Mouse (Mus musculus): ENCODE data around the gene Naa38. TPM values are rescaled to one million over a fixed set of nuclear protein-coding genes. Genes with fewer than 3 reads are reported as not detected.

Naa38 gene
- 38.8 TPM for polyA plus RNA-seq (2015; fragmentation: Illumina TruSeq; extraction: RNeasy Lipid Tissue Mini Kit (QIAGEN cat#74804); ENCODE audit: insufficient read depth, low read depth, low replicate concordance)

DNA sequence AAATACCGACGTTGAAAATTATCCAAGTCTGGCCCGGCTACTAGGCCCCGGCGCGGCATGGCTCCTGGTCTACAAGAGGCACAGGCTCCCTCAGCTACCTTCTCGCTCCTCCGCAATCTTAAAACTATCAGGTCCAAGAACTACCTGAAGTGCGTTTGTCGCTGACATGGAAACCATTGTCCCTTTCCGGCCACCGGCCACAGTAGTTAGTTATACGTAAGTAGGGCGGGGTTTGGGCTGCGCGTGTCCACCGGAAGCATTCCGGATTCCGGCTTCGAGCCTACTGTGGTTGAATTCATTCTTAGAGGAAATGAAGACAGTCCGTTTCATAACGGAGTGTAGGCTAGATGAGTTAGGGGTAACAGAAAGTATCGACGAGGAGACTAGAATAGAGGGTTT, at the start of gene Naa38, which contains the start of gene Cyb5d1:
Gene Naa38, plus strand, starts transcription at position 253 of the 399 bp plus-strand sequence.
Gene Cyb5d1, minus strand, starts transcription at position 397 of the 399 bp plus-strand sequence.

DNA sequence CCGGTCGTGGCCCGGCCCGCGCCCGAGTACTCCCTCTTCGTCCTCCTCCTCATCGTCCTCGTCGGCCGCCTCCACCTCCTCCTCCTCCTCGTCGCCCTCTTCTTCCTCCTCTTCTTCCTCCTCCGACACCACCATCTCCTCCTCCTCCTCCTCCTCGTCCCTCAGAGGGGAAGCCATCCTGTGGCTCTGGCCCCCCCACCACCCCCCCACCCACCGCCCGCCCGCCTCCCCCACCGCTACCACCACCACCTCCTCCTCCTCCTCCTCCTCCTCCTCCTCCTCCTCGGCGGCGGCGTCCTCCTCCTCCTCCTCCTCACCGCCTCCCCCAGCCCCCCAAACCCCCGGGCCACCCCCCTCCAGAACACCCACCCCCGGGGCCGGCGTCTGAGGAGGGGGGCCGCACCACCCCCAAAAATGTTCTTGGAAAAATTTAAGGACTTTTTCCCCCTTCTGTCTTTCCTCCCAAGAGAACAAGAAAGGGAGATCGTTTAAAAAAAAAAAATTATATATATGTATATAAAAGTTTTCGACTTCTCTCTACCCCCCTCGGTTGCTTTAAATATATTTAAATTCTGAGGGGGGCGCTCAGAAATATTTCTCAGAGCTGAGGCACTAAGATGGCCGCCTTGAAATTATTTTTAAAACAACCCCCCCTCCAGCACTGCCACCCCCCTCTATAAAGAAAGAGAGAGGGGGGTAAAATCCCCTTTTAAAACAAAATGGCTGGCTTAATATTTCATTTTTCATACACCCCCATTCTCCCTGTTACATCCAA, 25.9 kb upstream of the Naa38 start, which contains the start of gene Chd3:
Gene Chd3, minus strand, starts transcription at position 192 of the 775 bp plus-strand sequence.

DNA sequence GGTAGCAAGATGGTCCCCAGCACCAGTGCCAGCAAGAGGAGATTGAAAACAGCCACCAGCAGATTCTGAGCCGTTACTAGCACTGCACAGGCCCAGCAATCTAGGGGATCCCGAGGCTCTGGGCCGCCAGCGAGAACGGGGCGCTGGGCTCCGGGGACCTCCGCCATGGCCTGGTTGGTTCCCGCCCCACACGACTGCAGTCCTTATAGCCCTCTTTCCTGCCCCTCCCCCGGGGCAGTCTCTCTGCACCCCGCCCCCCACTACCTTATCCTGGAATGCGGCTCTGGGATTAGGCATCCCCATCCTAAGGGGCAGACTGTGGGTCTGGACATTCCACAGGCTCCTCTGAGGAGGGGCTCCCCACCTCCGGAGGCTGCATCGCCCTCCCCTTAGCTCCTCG, 2.8 kb downstream of the Naa38 start, which contains the start of gene Tmem88:
Gene Tmem88, minus strand, starts transcription at position 176 of the 400 bp plus-strand sequence.

DNA sequence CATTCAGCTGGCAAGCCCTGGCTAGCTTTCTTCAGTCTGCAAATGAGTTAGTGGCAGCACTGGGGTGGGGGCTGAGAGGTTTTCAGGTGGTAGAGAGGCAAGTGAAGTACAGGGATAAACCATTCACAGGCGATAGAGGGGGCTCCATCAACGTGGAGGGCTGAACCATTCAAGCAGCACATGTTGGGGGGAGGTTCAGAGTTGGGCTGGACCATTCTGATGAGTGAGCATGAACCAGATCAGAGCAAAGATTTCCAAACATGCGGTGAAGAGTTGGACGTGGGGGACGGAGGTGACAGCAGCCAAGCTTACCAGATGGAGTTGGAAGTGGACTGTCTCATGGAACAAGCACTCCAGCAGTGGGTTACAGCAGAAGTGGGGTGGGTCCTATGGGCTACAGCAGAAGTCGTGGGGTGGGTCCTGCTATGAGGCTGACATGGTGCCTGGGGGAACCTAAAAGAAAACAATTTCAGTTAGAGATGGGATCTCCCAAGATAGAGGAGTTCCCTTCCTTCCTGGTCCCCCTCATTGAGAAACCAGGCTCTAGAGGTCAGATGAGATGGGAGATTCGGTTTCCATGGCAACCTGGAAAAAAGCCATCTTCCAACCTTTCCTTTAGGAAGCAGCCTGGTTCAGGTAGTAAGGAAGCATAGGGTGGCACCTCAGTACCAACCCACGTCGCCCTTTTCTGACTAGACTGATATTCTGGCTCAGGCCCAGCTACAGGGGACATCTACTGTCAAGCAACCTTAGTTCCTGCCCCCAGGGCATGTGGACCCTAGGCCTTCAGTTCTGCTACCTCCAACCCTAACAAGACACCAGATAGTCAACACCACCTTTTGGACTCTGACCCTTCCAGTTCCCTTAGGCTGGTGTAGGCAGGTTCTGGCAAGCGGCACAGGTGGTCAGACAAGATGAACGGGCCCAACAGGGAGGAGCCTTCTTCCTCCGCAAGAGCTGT, 18.2 kb downstream of the Naa38 start, which contains the start of gene Kdm6b:
Gene Kdm6b, minus strand, starts transcription at position 455 of the 961 bp plus-strand sequence.

Other genes with a start within 250 kb of the Naa38 start
- gene Alox12b, start 238.5 kb upstream of the Naa38 start, polyA plus RNA-seq (2015; fragmentation: Illumina TruSeq; extraction: RNeasy Lipid Tissue Mini Kit (QIAGEN cat#74804); ENCODE audit: insufficient read depth, low read depth, low replicate concordance) = not detected
- gene Alox8, start 197.6 kb upstream of the Naa38 start, polyA plus RNA-seq (2015; fragmentation: Illumina TruSeq; extraction: RNeasy Lipid Tissue Mini Kit (QIAGEN cat#74804); ENCODE audit: insufficient read depth, low read depth, low replicate concordance) = not detected
- gene Gucy2e, start 158.5 kb upstream of the Naa38 start, polyA plus RNA-seq (2015; fragmentation: Illumina TruSeq; extraction: RNeasy Lipid Tissue Mini Kit (QIAGEN cat#74804); ENCODE audit: insufficient read depth, low read depth, low replicate concordance) = not detected
- gene Cntrob, start 71.7 kb upstream of the Naa38 start, polyA plus RNA-seq (2015; fragmentation: Illumina TruSeq; extraction: RNeasy Lipid Tissue Mini Kit (QIAGEN cat#74804); ENCODE audit: insufficient read depth, low read depth, low replicate concordance) = 3.1 TPM
- gene Trappc1, start 71.5 kb upstream of the Naa38 start, polyA plus RNA-seq (2015; fragmentation: Illumina TruSeq; extraction: RNeasy Lipid Tissue Mini Kit (QIAGEN cat#74804); ENCODE audit: insufficient read depth, low read depth, low replicate concordance) = 24.2 TPM
- gene Kcnab3, start 69.2 kb upstream of the Naa38 start, polyA plus RNA-seq (2015; fragmentation: Illumina TruSeq; extraction: RNeasy Lipid Tissue Mini Kit (QIAGEN cat#74804); ENCODE audit: insufficient read depth, low read depth, low replicate concordance) = 2.4 TPM
- gene Rnf227, start 55.0 kb upstream of the Naa38 start, polyA plus RNA-seq (2015; fragmentation: Illumina TruSeq; extraction: RNeasy Lipid Tissue Mini Kit (QIAGEN cat#74804); ENCODE audit: insufficient read depth, low read depth, low replicate concordance) = 0.90 TPM
- 20.2 TPM for gene Chd3, start 26.1 kb upstream of the Naa38 start, polyA plus RNA-seq (2015; fragmentation: Illumina TruSeq; extraction: RNeasy Lipid Tissue Mini Kit (QIAGEN cat#74804); ENCODE audit: insufficient read depth, low read depth, low replicate concordance)
- 7.7 TPM for gene Cyb5d1, start 144 bp downstream of the Naa38 start, polyA plus RNA-seq (2015; fragmentation: Illumina TruSeq; extraction: RNeasy Lipid Tissue Mini Kit (QIAGEN cat#74804); ENCODE audit: insufficient read depth, low read depth, low replicate concordance)
- 12.1 TPM for gene Tmem88, start 2.7 kb downstream of the Naa38 start, polyA plus RNA-seq (2015; fragmentation: Illumina TruSeq; extraction: RNeasy Lipid Tissue Mini Kit (QIAGEN cat#74804); ENCODE audit: insufficient read depth, low read depth, low replicate concordance)
- gene Kdm6b, start 18.2 kb downstream of the Naa38 start, polyA plus RNA-seq (2015; fragmentation: Illumina TruSeq; extraction: RNeasy Lipid Tissue Mini Kit (QIAGEN cat#74804); ENCODE audit: insufficient read depth, low read depth, low replicate concordance) = 6.6 TPM
- gene Dnah2, start 153.6 kb downstream of the Naa38 start, polyA plus RNA-seq (2015; fragmentation: Illumina TruSeq; extraction: RNeasy Lipid Tissue Mini Kit (QIAGEN cat#74804); ENCODE audit: insufficient read depth, low read depth, low replicate concordance) = 0.07 TPM
- gene Efnb3, start 164.7 kb downstream of the Naa38 start, polyA plus RNA-seq (2015; fragmentation: Illumina TruSeq; extraction: RNeasy Lipid Tissue Mini Kit (QIAGEN cat#74804); ENCODE audit: insufficient read depth, low read depth, low replicate concordance) = 1.1 TPM
- 3.8 TPM for gene Wrap53, start 184.8 kb downstream of the Naa38 start, polyA plus RNA-seq (2015; fragmentation: Illumina TruSeq; extraction: RNeasy Lipid Tissue Mini Kit (QIAGEN cat#74804); ENCODE audit: insufficient read depth, low read depth, low replicate concordance)
- gene Trp53, start 184.9 kb downstream of the Naa38 start, polyA plus RNA-seq (2015; fragmentation: Illumina TruSeq; extraction: RNeasy Lipid Tissue Mini Kit (QIAGEN cat#74804); ENCODE audit: insufficient read depth, low read depth, low replicate concordance) = 14.2 TPM
- gene Atp1b2, start 210.5 kb downstream of the Naa38 start, polyA plus RNA-seq (2015; fragmentation: Illumina TruSeq; extraction: RNeasy Lipid Tissue Mini Kit (QIAGEN cat#74804); ENCODE audit: insufficient read depth, low read depth, low replicate concordance) = 8.9 TPM
- gene Shbg, start 222.4 kb downstream of the Naa38 start, polyA plus RNA-seq (2015; fragmentation: Illumina TruSeq; extraction: RNeasy Lipid Tissue Mini Kit (QIAGEN cat#74804); ENCODE audit: insufficient read depth, low read depth, low replicate concordance) = not detected
- 3.0 TPM for gene Sat2, start 226.5 kb downstream of the Naa38 start, polyA plus RNA-seq (2015; fragmentation: Illumina TruSeq; extraction: RNeasy Lipid Tissue Mini Kit (QIAGEN cat#74804); ENCODE audit: insufficient read depth, low read depth, low replicate concordance)
- gene Fxr2, start 237.5 kb downstream of the Naa38 start, polyA plus RNA-seq (2015; fragmentation: Illumina TruSeq; extraction: RNeasy Lipid Tissue Mini Kit (QIAGEN cat#74804); ENCODE audit: insufficient read depth, low read depth, low replicate concordance) = 24.7 TPM